Mouse (Mus musculus) C2C12 (cell line): ENCODE data around the gene Cmtr1.

Experiments used
- CEBPB ChIP-seq: IDR thresholded peaks from one replicate; pipeline ENCODE4 v1.6.1; 2011; ENCODE audit warnings: low read depth, mild to moderate bottlenecking, control low read depth, moderate library complexity
- CTCF ChIP-seq: IDR thresholded peaks from one replicate; pipeline ENCODE4 v1.5.1; 2011; ENCODE audit not compliant: control insufficient read depth, insufficient read depth, insufficient read length
- FOSL1 ChIP-seq: IDR thresholded peaks from one replicate; pipeline ENCODE4 v1.8.0; 2011; ENCODE audit warnings: mild to moderate bottlenecking, low read length; ENCODE audit not compliant: poor library complexity, insufficient read depth, severe bottlenecking
- MAX ChIP-seq: IDR thresholded peaks from one replicate; pipeline ENCODE4 v1.6.1; 2011; ENCODE audit warnings: mild to moderate bottlenecking, control low read depth
- MYOD1 ChIP-seq: IDR thresholded peaks from one replicate; pipeline ENCODE4 v1.6.1; 2011; ENCODE audit warnings: low read depth; ENCODE audit not compliant: control insufficient read depth, insufficient read length
- MYOG ChIP-seq: IDR thresholded peaks from one replicate; pipeline ENCODE4 v1.6.1; 2011; ENCODE audit not compliant: control insufficient read depth, insufficient read length; ENCODE audit errors: extremely low read depth
- USF1 ChIP-seq: IDR thresholded peaks from one replicate; pipeline ENCODE4 v1.6.1; 2011; ENCODE audit warnings: low read depth, mild to moderate bottlenecking, control low read depth, moderate library complexity

- no peak for TF ChIP-seq CTCF
- TF ChIP-seq CEBPB = no peak
- no peak for TF ChIP-seq MYOG
- no peak for TF ChIP-seq USF1
- no peak for TF ChIP-seq MAX
- no peak for TF ChIP-seq MYOD1
- no peak for TF ChIP-seq FOSL1
Observed at GRCm38 (mm10) chr17:29686771-29687170, 26.4 kb downstream of the Cmtr1 start.
